Mouse (Mus musculus) left cerebral cortex, postnatal 10 days (tissue): ENCODE results near the gene Ddx39. TPM values are rescaled to one million over a fixed set of nuclear protein-coding genes. Genes with fewer than 3 reads are reported as not detected.

Source experiments
- DNase-seq, 2 experiments: peaks; one replicate each; pipeline ENCODE4 v3.0.0; 2021 to 2022; ENCODE audit warnings: low spot score in 2 of 2, mixed read lengths in 1 of 2; ENCODE audit errors: extremely low spot score in 1 of 2
- intact Hi-C: fragments of 180-260 bp; cut with DNase I; formaldehyde crosslinking; loops from one replicate; pipeline ENCODE4 v1.15.1; 2025
- total RNA-seq, 2 experiments: library from RNA; stranded (reverse); gene quantifications; 2 replicates each; pipeline ENCODE4 v1.2.3; 2021

The Ddx39 gene
- total RNA-seq, 2 experiments from 2014 or later, result 24.4 to 25.2 TPM

GRCm38 (mm10) chr8:83697374-83698220 lies 17.4 kb upstream of the Ddx39 start:
- DNase-seq, result no peak
- intact Hi-C loops, result no loop called here

GRCm38 (mm10) chr8:83698291-83698660 lies 16.7 kb upstream of the Ddx39 start:
- intact Hi-C loops, result no loop called here
- DNase-seq, result peak in 1 of 2 experiments; percentile 65

DNA sequence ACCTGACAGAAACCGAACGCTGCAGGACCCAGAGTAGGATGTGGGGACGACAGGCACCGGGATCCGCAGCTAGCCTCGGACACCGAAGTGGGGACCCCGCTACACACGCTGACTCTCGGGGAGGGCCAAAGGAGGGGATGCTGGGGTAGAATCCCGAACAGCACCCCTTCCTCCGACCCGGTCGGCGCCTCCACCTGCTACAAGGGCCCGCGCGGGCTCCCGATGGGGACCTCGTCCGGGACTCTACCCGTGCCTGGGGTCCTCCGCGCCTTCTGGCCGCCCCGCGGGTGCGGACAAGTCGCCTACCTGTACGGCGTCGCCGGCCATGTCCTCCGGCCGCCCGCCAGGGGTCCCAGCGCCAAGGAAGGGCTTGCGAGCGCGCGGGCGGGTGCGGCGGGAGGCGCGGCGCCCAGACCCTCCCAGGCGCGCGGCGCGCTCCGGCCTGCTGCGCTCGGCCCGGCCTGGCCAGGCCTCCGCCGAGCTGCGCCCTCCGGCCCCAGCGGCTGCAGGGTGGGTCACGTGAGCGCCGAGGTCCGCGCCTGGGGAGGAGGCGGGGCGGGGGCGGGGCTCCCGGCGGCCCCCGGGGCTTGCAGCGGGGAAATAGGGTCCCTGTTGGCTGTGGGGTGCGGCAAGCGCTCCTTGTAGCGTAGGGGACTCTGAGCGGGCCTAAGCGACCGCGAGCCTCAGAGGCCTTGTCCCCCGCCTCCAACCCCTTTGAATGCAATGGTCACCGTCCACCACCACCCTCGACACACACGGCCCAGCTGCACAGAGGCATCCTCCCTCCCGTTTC lies 16.1 kb upstream of the Ddx39 start, which contains the start of gene Pkn1:
TSS of gene Pkn1 (minus strand) at position 519 of the 793 bp plus-strand sequence.
- intact Hi-C loops, result no loop called here

DNA sequence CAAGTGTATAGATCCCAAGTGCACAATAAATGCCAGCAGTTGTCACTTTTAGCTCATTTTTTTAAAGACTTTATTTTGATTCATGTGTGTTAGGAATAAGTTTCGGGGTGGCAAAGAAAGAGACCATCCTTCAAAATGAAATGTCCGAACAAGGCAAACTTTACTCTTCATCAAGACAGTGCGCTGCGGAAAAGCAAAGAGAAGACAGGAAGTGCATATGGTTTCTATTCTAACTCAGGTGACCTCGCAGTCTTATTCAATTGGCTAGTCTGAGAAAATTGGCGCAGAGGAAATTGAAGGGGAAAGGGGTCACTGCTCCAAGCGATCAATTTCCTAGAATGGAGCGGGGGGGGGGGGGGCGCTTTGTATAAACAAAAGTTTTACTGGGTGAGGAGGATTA lies 15.4 kb upstream of the Ddx39 start:
- no peak for DNase-seq
- intact Hi-C loops, result no loop called here

More for the DNA sequence above, 16.1 kb upstream of the Ddx39 start, which contains the start of gene Pkn1:
- DNase-seq, result peak in 1 of 2 experiments; percentile 88

DNA sequence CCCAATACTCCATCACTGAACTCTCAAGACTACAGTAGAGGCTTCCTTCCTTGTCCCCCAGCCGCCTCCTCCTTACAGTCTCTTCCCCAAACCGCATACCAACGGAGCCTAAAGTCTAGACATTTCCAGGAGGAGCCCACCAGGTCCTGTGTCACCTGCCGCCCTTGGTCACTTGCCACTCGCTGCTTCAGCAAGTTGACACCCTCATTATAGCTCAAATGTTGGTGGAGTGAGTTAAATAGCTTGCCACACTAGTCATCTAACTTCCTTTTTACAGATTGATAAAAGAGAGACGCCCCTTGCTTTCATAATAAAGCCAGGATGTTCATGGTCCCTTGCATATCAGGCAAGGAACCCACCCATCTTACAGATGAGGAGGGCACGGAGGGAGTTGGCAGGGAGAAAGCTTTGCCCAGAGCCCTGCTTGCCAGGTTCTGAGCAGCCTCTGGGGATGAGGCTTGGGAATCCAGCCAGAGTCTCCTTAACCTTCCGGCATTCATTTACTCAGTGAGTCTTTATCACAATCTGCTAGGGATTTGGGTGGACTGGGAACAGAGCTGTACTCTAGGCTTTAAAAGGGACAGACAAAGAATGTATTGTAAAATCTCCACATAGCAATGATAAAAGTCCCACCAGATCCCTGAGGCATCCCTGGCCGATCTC lies 14.4 kb upstream of the Ddx39 start:
- no peak for DNase-seq
- intact Hi-C loops, result no loop called here

DNA sequence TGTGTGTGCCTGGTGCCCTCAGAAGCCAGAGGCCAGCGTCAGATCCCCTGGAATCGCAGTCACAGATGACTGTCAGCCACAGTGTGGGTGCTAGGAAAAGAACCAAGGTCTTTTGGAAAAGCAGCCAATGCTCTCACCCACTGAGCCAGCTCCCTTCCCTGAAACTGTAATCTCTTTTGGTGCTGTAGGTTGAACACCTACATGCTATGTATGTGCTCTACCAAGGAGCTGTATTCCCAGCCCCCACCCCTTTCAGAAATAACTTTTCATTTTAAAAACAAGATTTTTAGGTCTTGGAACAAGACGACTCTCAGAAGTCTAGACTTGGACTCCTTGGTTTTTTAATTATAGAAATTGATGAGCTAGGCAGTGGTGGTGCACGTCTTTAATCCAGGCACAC lies 11.6 kb upstream of the Ddx39 start:
- intact Hi-C loops, result no loop called here
- DNase-seq, result no peak

GRCm38 (mm10) chr8:83706411-83706810 lies 8.6 kb upstream of the Ddx39 start:
- DNase-seq, result no peak
- intact Hi-C loops, result no loop called here

- DNase-seq, result no peak
These were observed 7.4 kb upstream of the Ddx39 start for GRCm38 (mm10) chr8:83707554-83707953.

DNA sequence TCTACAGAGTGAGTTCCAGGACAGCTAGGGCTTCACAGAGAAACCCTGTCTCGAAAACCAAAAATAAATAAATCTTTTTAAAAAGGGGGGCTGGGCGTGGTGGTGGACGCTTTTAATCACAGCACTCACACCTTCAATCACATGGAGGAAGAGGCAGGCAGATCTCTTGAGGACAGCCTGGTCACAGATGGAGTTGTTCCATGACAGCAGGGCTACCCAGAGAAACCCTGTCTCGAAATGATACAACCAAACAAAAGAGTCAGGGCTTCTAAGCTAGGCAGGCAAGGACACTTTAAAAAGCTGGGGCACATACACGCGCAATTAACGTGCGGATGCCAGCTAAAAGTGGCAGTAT lies 324 bp upstream of the Ddx39 start:
- intact Hi-C loops, result no loop called here
- no peak for DNase-seq

More at GRCm38 (mm10) chr8:83707554-83707953, 7.4 kb upstream of the Ddx39 start:
- intact Hi-C loops, result no loop called here

- intact Hi-C loops, result no loop called here
- no peak for DNase-seq
These were observed 794 bp downstream of the Ddx39 start for GRCm38 (mm10) chr8:83715771-83716170.

- intact Hi-C loops, result no loop called here
These were observed 1.6 kb downstream of the Ddx39 start for GRCm38 (mm10) chr8:83716563-83716962.

DNA sequence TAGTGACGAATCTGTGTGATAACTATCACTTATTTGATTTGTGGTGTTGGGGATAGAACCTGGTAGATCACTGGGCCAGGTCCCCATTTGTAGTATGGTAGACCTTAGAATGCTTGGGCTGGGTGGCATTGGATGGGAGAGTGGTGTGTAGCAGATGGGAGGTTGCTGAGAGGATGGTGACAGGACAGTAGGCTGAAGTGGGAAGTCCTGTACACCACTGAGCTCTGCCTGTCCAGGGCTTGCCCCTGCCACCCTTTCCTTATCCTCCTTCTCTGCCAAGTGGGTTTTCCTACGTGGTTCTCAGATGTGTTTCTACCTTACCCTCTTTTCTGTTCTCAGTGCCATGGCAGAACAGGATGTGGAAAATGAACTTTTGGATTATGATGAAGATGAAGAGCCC lies 4.1 kb downstream of the Ddx39 start:
- intact Hi-C loops, result no loop called here
- no peak for DNase-seq

More at GRCm38 (mm10) chr8:83716563-83716962, 1.6 kb downstream of the Ddx39 start:
- no peak for DNase-seq

- DNase-seq, result no peak
- intact Hi-C loops, result loop anchor here (10.0 kb wide), 1 partner anchor 235 kb away; the partner anchor contains the start of genes Asf1b and Gm10644
These were observed 4.7 kb downstream of the Ddx39 start for GRCm38 (mm10) chr8:83719693-83720092.

DNA sequence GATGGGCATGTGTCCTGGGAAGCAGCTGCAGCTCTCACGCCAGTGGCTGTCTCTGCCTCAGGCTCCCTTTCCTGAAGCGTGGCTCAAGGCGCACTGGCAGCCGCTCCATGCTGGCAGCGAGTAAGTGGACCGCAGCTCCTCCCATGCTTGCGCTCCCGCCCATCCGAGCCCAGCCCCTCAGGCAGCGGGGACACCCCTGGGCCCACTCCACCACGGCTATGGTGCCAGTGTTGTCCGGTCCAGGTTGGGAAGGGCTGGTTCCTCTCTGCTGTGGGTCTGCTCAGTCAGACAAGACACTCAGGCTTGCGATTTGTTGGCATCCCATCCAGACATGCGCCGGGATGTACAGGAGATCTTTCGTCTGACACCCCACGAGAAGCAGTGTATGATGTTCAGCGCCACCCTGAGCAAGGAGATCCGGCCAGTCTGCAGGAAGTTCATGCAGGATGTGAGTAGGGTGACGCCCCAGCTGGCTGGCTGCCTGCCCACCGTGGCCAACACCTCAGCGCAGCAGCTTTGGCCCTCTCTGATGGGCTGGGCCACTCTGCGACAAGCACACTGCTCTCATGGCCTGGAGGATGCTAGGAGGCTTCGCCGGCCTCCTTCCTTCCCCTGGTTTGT lies 6.5 kb downstream of the Ddx39 start:
- intact Hi-C loops, result loop anchor here (10.0 kb wide), 1 partner anchor 233 kb away; the partner anchor contains the start of genes Asf1b and Gm10644
- DNase-seq, result peak in 1 of 2 experiments; percentile 88

DNA sequence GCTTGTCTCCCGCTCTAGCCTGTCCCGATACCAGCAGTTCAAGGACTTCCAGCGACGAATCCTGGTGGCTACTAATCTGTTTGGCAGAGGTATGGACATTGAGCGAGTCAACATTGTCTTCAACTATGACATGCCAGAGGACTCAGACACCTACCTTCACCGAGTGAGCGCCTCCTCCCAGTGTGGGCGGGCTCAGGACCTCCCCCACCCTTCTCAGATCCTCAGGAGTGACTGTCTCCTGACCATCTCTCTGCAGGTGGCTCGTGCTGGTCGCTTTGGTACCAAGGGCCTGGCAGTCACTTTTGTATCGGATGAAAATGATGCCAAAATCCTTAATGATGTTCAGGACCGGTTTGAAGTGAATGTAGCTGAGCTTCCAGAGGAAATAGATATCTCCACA lies 7.7 kb downstream of the Ddx39 start:
- intact Hi-C loops, result loop anchor here (10.0 kb wide), 1 partner anchor 232 kb away; the partner anchor contains the start of genes Asf1b and Gm10644
- no peak for DNase-seq

DNA sequence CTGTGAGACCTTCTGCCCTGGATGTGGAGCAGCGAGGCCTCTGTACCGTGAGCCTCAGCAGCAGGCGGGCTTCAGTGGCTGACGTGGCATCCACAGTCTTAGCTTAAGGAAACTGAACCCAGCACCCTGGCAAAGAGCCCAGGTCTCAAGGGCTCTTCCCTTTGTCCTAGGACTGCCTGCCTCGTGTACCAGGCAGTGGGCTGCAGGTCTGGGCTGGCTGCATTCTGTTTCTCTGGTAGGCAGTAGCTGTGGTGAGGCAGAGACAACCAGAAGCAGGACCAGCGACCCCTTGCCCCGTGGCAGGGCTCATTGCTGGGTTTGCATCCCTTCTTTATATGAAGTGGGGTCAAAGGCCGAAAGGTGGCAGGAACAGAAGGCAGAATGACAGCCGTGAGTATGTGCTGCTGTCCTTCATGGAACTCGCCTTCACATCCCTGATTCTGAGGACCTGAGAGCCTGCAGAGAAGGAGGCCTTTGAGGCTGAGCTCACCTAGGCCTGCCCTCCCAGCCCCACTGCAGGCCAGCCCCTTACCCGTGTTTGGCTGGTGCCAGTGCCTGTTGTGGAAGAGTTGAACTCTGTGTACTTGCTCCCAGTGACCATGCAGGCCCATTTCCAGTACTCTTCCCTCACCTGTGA lies 8.6 kb downstream of the Ddx39 start:
- intact Hi-C loops, result loop anchor here (10.0 kb wide), 1 partner anchor 231 kb away; the partner anchor contains the start of genes Asf1b and Gm10644
- no peak for DNase-seq

DNA sequence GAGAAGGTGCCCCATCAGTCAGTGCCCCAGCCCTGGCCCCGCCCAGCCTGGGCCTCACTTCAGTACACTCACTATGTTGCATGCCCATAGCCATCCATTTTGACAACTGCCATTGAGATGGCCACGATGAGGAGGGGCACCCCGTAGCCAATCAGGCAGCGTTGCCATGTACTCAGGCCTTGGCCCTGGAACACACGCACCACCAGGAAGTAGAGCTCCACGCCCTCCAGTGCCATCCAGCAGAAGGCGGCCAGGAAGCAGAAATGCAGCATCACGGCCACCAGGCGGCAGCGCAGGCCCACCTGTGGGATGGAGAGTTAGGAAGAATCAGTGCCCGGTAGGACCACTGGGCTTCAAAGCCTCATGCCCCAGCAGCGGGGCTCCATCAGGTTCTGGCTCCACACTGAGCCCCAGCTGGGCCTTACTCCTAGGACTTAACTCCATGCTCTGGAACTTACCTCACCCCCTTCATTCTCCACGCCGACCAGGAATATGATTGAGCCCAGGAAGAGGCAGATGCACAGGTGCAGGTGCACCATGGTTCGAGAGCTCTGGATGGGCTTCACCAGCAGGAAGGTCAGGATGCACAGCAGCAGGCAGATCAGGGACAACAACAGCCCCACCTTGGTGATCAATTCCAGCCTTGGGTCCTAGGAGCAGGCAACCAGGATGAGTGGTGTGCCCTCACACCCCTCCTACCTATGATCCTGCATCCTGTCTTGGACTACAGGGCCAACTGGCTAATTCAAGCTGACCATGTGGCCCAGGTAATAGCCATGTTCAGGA lies 9.9 kb downstream of the Ddx39 start:
- DNase-seq, result peak; percentile 76 to 89
- intact Hi-C loops, result loop anchor here (5.0 to 10.0 kb wide), 2 partner anchors 172 to 230 kb away; partner anchors contain the start of genes Asf1b and Gm10644
